ENCODE assay signal across 11 mouse cellular contexts in genomic region chr8:108915876-108916275, GRCm38 (mm10).
DNase-seq lines count a peak whose midpoint lies in the region; ATAC-seq and TF ChIP-seq lines count a peak whose summit lies in the region.
"Had no signal": no experiment of that assay in that cellular context is flagged by ENCODE, and none has a peak within 500 bp of the region (broad histone marks: within the 10 kb centered on the region; RNA-seq: fewer than 3 reads in every experiment).

No protein-coding gene starts in this region.

- WGBS in intestine, embryonic 14.5 days, result 13% methylated on average over 6 of the region's 6 CpGs
- 23% methylated on average over 6 of the region's 6 CpGs for WGBS in intestine, postnatal 0 days
- 59% methylated on average over 6 of the region's 6 CpGs for WGBS in embryonic facial prominence, embryonic 15.5 days
- 26% methylated on average over 6 of the region's 6 CpGs for WGBS in kidney, embryonic 16.5 days

- H3K27ac ChIP-seq in intestine, embryonic 14.5 days (ENCODE audit: low read depth), result peak overlapping the region; percentile 63
- H3K27ac ChIP-seq in intestine, postnatal 0 days (ENCODE audit: low read depth, low read length), result no peak overlapping the region
- H3K27ac ChIP-seq in embryonic facial prominence, embryonic 15.5 days (replicated peaks), result 0 out of 2 replicates have a peak overlapping the region, but pooled peaks have one; percentile 44
- H3K27ac ChIP-seq in kidney, embryonic 16.5 days (ENCODE audit: low read length), result peak overlapping the region; percentile 81
- H3K27ac ChIP-seq: layer of hippocampus, adult 2 months had no signal

- DNase-seq in intestine, embryonic 14.5 days (ENCODE audit: low spot score), result no peak
- peak; percentile 62 for DNase-seq in lung, postnatal 14 days
- no peak for DNase-seq in spleen, adult 12 weeks (ENCODE audit: low spot score)
- DNase-seq: embryo, embryonic 11 days; gastrocnemius, postnatal 25 days had no signal

- no peaks in the 10 kb centered on the region for H3K27me3 ChIP-seq in intestine, embryonic 14.5 days (replicated peaks; ENCODE audit: control insufficient read depth, insufficient read depth, low read length)
- no peaks in the 10 kb centered on the region for H3K27me3 ChIP-seq in intestine, postnatal 0 days (replicated peaks; ENCODE audit: control insufficient read depth, insufficient read depth, low read length)
- no peaks in the 10 kb centered on the region for H3K27me3 ChIP-seq in embryonic facial prominence, embryonic 15.5 days
- no peaks in the 10 kb centered on the region for H3K27me3 ChIP-seq in kidney, embryonic 16.5 days (ENCODE audit: insufficient read depth, low read length)

- no peak for ATAC-seq in intestine, embryonic 14.5 days (replicated peaks; ENCODE audit: low FRiP score, low TSS enrichment, low read depth)
- no peak for ATAC-seq in intestine, postnatal 0 days
- ATAC-seq in embryonic facial prominence, embryonic 15.5 days (ENCODE audit: insufficient number of reproducible peaks, low FRiP score, low TSS enrichment, low read depth), result no peak
- ATAC-seq in kidney, embryonic 16.5 days (ENCODE audit: low FRiP score, low TSS enrichment), result peak; percentile 69; the same call in 1 of the 2 replicates
- no peak for ATAC-seq in megakaryocyte-erythroid progenitor cell, adult 5-6 weeks (replicated peaks; ENCODE audit: low FRiP score, low TSS enrichment, poor library complexity, severe bottlenecking)
- ATAC-seq in inflammation-experienced regulatory T-cells, adult 6 months, result no peak

- H3K4me2 ChIP-seq in intestine, embryonic 14.5 days (ENCODE audit: low read length), result peak overlapping the region; percentile 13; the same call in 1 of the 2 replicates
- no peak overlapping the region; the same call in 1 of the 2 replicates for H3K4me2 ChIP-seq in intestine, postnatal 0 days (replicated peaks; ENCODE audit: low read depth)
- H3K4me2 ChIP-seq in embryonic facial prominence, embryonic 15.5 days (replicated peaks), result no peak overlapping the region
- no peak overlapping the region; the same call in 1 of the 2 replicates for H3K4me2 ChIP-seq in kidney, embryonic 16.5 days (replicated peaks; ENCODE audit: low read depth, low read length)

- TF ChIP-seq CTCF in intestine, postnatal 0 days (IDR thresholded peaks at IDR 0.05; ENCODE audit: low read depth), result no peak

- H3K4me1 ChIP-seq in intestine, embryonic 14.5 days (replicated peaks; ENCODE audit: control insufficient read depth, insufficient read depth, low read length), result peaks cover 26% of the 10 kb centered on the region
- H3K4me1 ChIP-seq in intestine, postnatal 0 days (replicated peaks; ENCODE audit: control insufficient read depth, insufficient read depth, low read length), result 0 out of 2 replicates have a peak, but pooled peaks cover 3% of the 10 kb centered on the region
- peaks cover 9% of the 10 kb centered on the region for H3K4me1 ChIP-seq in embryonic facial prominence, embryonic 15.5 days
- H3K4me1 ChIP-seq in kidney, embryonic 16.5 days (ENCODE audit: insufficient read depth, low read length), result peaks cover 11% of the 10 kb centered on the region; the same call in 1 of the 2 replicates

- H3K36me3 ChIP-seq in intestine, embryonic 14.5 days (ENCODE audit: control insufficient read depth, insufficient read depth, low read length), result peaks cover 10% of the 10 kb centered on the region; the same call in 1 of the 2 replicates
- H3K36me3 ChIP-seq in intestine, postnatal 0 days (ENCODE audit: control insufficient read depth, insufficient read depth), result no peaks in the 10 kb centered on the region
- H3K36me3 ChIP-seq in embryonic facial prominence, embryonic 15.5 days, result no peaks in the 10 kb centered on the region
- H3K36me3 ChIP-seq in kidney, embryonic 16.5 days (ENCODE audit: insufficient read depth, low read length), result peaks cover 6% of the 10 kb centered on the region

- H3K9ac ChIP-seq in intestine, embryonic 14.5 days (ENCODE audit: low read length), result no peak overlapping the region
- H3K9ac ChIP-seq in intestine, postnatal 0 days (ENCODE audit: low read depth, low read length), result no peak overlapping the region
- no peak overlapping the region for H3K9ac ChIP-seq in embryonic facial prominence, embryonic 15.5 days
- no peak overlapping the region for H3K9ac ChIP-seq in kidney, embryonic 16.5 days (replicated peaks; ENCODE audit: low read length)

- H3K4me3 ChIP-seq in intestine, embryonic 14.5 days (ENCODE audit: low read depth, low read length), result no peak overlapping the region
- H3K4me3 ChIP-seq in intestine, postnatal 0 days (ENCODE audit: low read depth, low read length), result no peak overlapping the region
- no peak overlapping the region for H3K4me3 ChIP-seq in embryonic facial prominence, embryonic 15.5 days (replicated peaks)
- no peak overlapping the region for H3K4me3 ChIP-seq in kidney, embryonic 16.5 days (ENCODE audit: low read length)
- H3K4me3 ChIP-seq: layer of hippocampus, adult 2 months had no signal

- peaks cover 4% of the 10 kb centered on the region; the same call in 1 of the 2 replicates for H3K9me3 ChIP-seq in intestine, embryonic 14.5 days (ENCODE audit: control insufficient read depth, low read length)
- H3K9me3 ChIP-seq in intestine, postnatal 0 days (ENCODE audit: control insufficient read depth), result no peaks in the 10 kb centered on the region
- H3K9me3 ChIP-seq in embryonic facial prominence, embryonic 15.5 days (replicated peaks), result no peaks in the 10 kb centered on the region
- peaks cover 4% of the 10 kb centered on the region; the same call in 1 of the 2 replicates for H3K9me3 ChIP-seq in kidney, embryonic 16.5 days (ENCODE audit: low read length)
